Comparison of ENCODE assay signal across 14 mouse cellular contexts in genomic region chr10:40135807-40136778, GRCm38 (mm10). TPM values are rescaled to one million over a fixed set of nuclear protein-coding genes. Genes with fewer than 3 reads are reported as not detected.
A peak's percentile ranks its signal among the peaks of the same experiment; 100 is the strongest.
DNase-seq lines count a peak whose midpoint lies in the region; ATAC-seq and TF ChIP-seq lines count a peak whose summit lies in the region.
"Had no signal": no experiment of that assay in that cellular context is flagged by ENCODE, and none has a peak within 500 bp of the region (broad histone marks: within the 10 kb centered on the region; RNA-seq: fewer than 3 reads in every experiment).

No protein-coding gene starts in this region.

- TF ChIP-seq POLR2A in brain, embryonic 14.5 days (IDR thresholded peaks at IDR 0.05; ENCODE audit: borderline replicate concordance, extremely low read depth, insufficient read depth, insufficient read length, poor library complexity, severe bottlenecking) = no peak

- H3K4me1 ChIP-seq in intestine, postnatal 0 days (replicated peaks; ENCODE audit: control insufficient read depth, insufficient read depth, low read length) = peaks cover 3% of the 10 kb centered on the region; the same call in 1 of the 2 replicates
- no peaks in the 10 kb centered on the region for H3K4me1 ChIP-seq in intestine, embryonic 15.5 days (replicated peaks)
- 0 out of 2 replicates have a peak, but pooled peaks cover 2% of the 10 kb centered on the region for H3K4me1 ChIP-seq in kidney, embryonic 16.5 days (ENCODE audit: insufficient read depth, low read length)

- no peak for ATAC-seq in intestine, postnatal 0 days
- no peak for ATAC-seq in intestine, embryonic 15.5 days
- no peak for ATAC-seq in kidney, embryonic 16.5 days (ENCODE audit: low FRiP score, low TSS enrichment)
- ATAC-seq: activated CD4-positive, CD25-positive, alpha-beta regulatory T cell, adult 4 months; forebrain, embryonic 16.5 days had no signal

- no peak overlapping the region for H3K9ac ChIP-seq in intestine, postnatal 0 days (ENCODE audit: low read depth, low read length)
- H3K9ac ChIP-seq in intestine, embryonic 15.5 days = no peak overlapping the region
- no peak overlapping the region for H3K9ac ChIP-seq in kidney, embryonic 16.5 days (replicated peaks; ENCODE audit: low read length)

- 69% methylated on average over 9 of the region's 9 CpGs for WGBS in intestine, postnatal 0 days
- WGBS in intestine, embryonic 15.5 days = 72% methylated on average over 9 of the region's 9 CpGs
- 79% methylated on average over 9 of the region's 9 CpGs for WGBS in kidney, embryonic 16.5 days

- peak; percentile 35 for TF ChIP-seq CTCF in intestine, postnatal 0 days (IDR thresholded peaks at IDR 0.05; ENCODE audit: low read depth)
- no peak for TF ChIP-seq CTCF in brain, embryonic 14.5 days (IDR thresholded peaks at IDR 0.05; ENCODE audit: borderline replicate concordance, extremely low read depth, insufficient read depth, insufficient read length)

- no peaks in the 10 kb centered on the region for H3K36me3 ChIP-seq in intestine, postnatal 0 days (ENCODE audit: control insufficient read depth, insufficient read depth)
- H3K36me3 ChIP-seq in intestine, embryonic 15.5 days = no peaks in the 10 kb centered on the region
- H3K36me3 ChIP-seq in kidney, embryonic 16.5 days (ENCODE audit: insufficient read depth, low read length) = no peaks in the 10 kb centered on the region
- H3K36me3 ChIP-seq: hindbrain, embryonic 10.5 days had no signal

- no peaks in the 10 kb centered on the region for H3K9me3 ChIP-seq in intestine, postnatal 0 days (ENCODE audit: control insufficient read depth)
- no peaks in the 10 kb centered on the region for H3K9me3 ChIP-seq in intestine, embryonic 15.5 days
- H3K9me3 ChIP-seq in kidney, embryonic 16.5 days (ENCODE audit: low read length) = no peaks in the 10 kb centered on the region
- H3K9me3 ChIP-seq: hindbrain, embryonic 10.5 days had no signal

- H3K27me3 ChIP-seq in intestine, postnatal 0 days (replicated peaks; ENCODE audit: control insufficient read depth, insufficient read depth, low read length) = no peaks in the 10 kb centered on the region
- H3K27me3 ChIP-seq in intestine, embryonic 15.5 days (replicated peaks) = no peaks in the 10 kb centered on the region
- no peaks in the 10 kb centered on the region for H3K27me3 ChIP-seq in kidney, embryonic 16.5 days (ENCODE audit: insufficient read depth, low read length)

- H3K4me3 ChIP-seq in intestine, postnatal 0 days (ENCODE audit: low read depth, low read length) = no peak overlapping the region
- no peak overlapping the region for H3K4me3 ChIP-seq in intestine, embryonic 15.5 days (replicated peaks)
- no peak overlapping the region for H3K4me3 ChIP-seq in kidney, embryonic 16.5 days (ENCODE audit: low read length)
- H3K4me3 ChIP-seq: hindbrain, embryonic 10.5 days had no signal

- H3K4me2 ChIP-seq in intestine, postnatal 0 days (replicated peaks; ENCODE audit: low read depth) = no peak overlapping the region
- no peak overlapping the region for H3K4me2 ChIP-seq in intestine, embryonic 15.5 days (replicated peaks)
- H3K4me2 ChIP-seq in kidney, embryonic 16.5 days (replicated peaks; ENCODE audit: low read depth, low read length) = no peak overlapping the region

- DNase-seq in thymus, postnatal 25 days = peak; percentile 39
- DNase-seq in thymus, postnatal 36 days = no peak
- peak; percentile 29 for DNase-seq in brain, embryonic 14.5 days (ENCODE audit: low read depth)
- no peak for DNase-seq in right cerebral cortex, postnatal 10 days (ENCODE audit: low spot score in 2 of 2)
- DNase-seq: cerebellum, adult 11-12 months; kidney, postnatal 10 days; left cerebral cortex, postnatal 4 days; lung, postnatal 10 days had no signal

- H3K27ac ChIP-seq in intestine, postnatal 0 days (ENCODE audit: low read depth, low read length) = no peak overlapping the region
- no peak overlapping the region for H3K27ac ChIP-seq in intestine, embryonic 15.5 days
- H3K27ac ChIP-seq in kidney, embryonic 16.5 days (ENCODE audit: low read length) = no peak overlapping the region
- H3K27ac ChIP-seq: hindbrain, embryonic 10.5 days had no signal

RNA-seq across cellular contexts. Expression of gene Slc16a10, which starts 6.0 kb away (rescaled TPM):
- 57.5 and 59.5 TPM in 2 replicates for polyA plus RNA-seq in intestine, postnatal 0 days (2015; fragmentation: Nextera tagmentation; extraction: Ambion mirVana)
- 36.1 and 37.4 TPM in 2 replicates for polyA plus RNA-seq in intestine, embryonic 15.5 days (2015; fragmentation: Nextera tagmentation; extraction: Ambion mirVana)
- polyA plus RNA-seq in brain, embryonic 14.5 days (2012; rRNA removed) = 3.0 and 7.5 TPM in 2 replicates
- 9.6 and 10.3 TPM in 2 replicates for polyA plus RNA-seq in kidney, embryonic 16.5 days (2015; fragmentation: Nextera tagmentation; extraction: Ambion mirVana)

Comparison
In these comparisons a context has a peak if more than half of its experiments do, and no peak if none do; other contexts are left out.
1. DNase-seq: peak in thymus, postnatal 25 days (single experiment) and brain, embryonic 14.5 days (single experiment); none in thymus, postnatal 36 days (0 of 2) and right cerebral cortex, postnatal 10 days (0 of 2).